Mouse (Mus musculus) adrenal gland, postnatal 14 days (tissue): Measurements from ENCODE around the gene Gm9803. TPM values are rescaled to one million over a fixed set of nuclear protein-coding genes. Genes with fewer than 3 reads are reported as not detected.
"Not testable (repeated sequence)": the region's sequence is repeated elsewhere in the genome, so short reads cannot be mapped to it uniquely, and the experiment has no call there.

ENCODE experiments used
- DNase-seq: peaks from one replicate; pipeline ENCODE4 v3.0.0; 2021; ENCODE audit warnings: mixed read lengths
- long read RNA-seq, 2 experiments: library from polyadenylated mRNA; stranded (forward); transcript quantifications; one replicate each; pipeline ENCODE4 v2.0.0; 2021
- total RNA-seq: library from RNA; stranded (reverse); gene quantifications from 2 replicates; pipeline ENCODE4 v1.2.3, GENCODE M21; 2021

Gm9803 gene
- total RNA-seq = 19.7 and 21.9 TPM in 2 replicates
- long read RNA-seq, experiment 1, partial matches to known transcripts = 0 of 3 reads
- long read RNA-seq, experiment 1, other reads (novel, unspliced or antisense) = 0 of 3 reads
- long read RNA-seq, experiment 2, transcript Gm9803-201 (1 exons, 563 nt) = major isoform, 6 of 6 reads
- long read RNA-seq, experiment 2, partial matches to known transcripts = 0 of 6 reads
- long read RNA-seq, experiment 2, other reads (novel, unspliced or antisense) = 0 of 6 reads

DNA sequence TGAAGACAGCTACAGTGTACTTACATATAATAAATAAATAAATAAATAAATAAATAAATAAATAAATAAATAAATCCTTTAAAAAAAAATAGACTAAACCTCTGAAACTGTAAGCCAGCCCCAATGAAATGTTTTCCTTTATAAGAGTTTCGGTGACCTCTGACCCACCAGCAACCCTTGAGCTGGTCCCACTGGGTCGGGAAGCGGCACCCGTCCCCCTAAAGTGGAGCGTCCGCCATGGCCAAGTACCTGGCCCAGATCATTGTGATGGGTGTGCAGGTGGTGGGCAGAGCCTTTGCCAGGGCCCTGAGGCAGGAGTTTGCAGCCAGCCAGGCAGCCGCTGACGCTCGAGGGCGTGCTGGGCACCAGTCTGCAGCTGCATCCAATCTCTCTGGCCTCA lies at the start of gene Gm9803:
Gene Gm9803 (plus strand): TSS at position 154 of the 400 bp plus-strand sequence.
- DNase-seq = not testable (repeated sequence)

DNA sequence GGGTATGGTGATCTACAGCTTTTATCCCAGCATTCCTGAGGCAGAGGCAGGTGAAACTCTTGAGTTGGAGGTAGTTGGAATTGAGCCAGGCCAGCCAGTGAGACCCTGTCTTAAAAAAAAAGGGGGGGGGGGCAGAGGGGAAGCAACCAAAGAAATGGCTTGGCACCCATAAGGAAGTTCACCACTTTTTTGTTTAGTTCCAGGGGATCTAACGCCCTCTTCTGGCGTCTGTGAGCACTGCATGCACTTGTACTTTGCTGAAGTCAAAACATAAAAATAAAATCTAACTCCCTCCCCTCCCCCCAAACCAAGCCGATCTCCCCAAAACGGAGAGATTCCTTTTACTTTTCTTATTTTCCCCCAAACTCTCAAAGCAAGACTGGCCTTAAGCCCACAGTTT lies 48.5 kb upstream of the Gm9803 start:
- DNase-seq = peak; percentile 63

DNA sequence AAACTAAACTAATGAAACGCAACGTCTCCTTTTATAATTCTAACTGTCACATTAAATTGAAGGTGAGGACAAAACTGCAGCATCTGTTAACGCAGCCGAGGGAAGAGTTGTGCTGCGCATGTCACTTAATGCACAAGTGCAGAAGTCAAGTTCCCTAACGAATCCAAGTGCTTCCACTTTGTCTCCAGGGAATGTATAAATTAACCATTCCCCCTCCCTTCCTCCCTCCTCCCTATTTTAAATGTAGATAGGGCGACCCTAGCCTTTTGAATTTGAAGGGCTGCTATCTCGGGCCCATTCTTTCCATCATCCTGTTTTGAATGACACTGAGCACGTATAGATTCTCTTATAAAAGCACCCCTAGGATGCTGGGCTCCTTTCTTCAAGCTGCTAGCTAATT lies 46.4 kb upstream of the Gm9803 start:
- no peak for DNase-seq

DNA sequence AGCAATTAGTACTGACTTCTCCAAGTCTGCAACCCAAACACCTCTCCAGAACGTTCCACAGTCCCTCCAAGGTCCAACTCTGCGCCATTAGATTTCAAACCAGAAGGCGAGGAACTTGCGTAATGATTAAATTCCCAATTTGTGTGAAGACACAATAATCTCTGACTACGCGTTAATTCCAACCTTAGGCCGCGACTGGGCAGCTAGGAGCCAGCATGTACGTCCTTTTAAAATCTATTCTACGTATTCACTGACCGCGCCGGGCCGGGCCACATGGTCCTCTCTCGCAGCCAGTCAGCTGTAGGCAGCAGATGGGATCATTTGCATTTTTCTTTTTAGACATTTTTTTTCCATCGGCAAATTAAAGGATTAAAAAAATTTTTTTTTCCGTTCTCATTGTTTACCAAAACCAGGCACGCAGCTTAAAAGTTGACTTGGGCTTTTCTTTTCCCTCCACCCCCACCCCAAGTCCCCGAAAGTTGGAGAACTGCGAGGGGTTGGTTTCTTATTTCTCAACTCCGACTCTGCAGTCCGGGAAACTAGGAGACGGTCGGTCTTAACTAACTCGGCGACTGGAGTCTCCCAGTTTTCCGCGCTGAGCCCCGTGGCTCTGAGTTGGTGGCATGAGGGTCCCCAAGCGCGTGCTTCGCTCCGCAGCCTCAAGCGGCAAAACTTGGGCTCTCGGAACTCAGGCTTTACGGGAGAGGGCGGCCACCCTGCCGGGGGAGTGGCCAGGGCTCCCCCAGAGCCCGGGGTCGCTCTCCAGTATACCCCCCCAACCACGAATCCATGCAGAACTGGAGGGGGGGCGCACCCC lies 45.8 kb upstream of the Gm9803 start:
- DNase-seq = peak; percentile 84

DNA sequence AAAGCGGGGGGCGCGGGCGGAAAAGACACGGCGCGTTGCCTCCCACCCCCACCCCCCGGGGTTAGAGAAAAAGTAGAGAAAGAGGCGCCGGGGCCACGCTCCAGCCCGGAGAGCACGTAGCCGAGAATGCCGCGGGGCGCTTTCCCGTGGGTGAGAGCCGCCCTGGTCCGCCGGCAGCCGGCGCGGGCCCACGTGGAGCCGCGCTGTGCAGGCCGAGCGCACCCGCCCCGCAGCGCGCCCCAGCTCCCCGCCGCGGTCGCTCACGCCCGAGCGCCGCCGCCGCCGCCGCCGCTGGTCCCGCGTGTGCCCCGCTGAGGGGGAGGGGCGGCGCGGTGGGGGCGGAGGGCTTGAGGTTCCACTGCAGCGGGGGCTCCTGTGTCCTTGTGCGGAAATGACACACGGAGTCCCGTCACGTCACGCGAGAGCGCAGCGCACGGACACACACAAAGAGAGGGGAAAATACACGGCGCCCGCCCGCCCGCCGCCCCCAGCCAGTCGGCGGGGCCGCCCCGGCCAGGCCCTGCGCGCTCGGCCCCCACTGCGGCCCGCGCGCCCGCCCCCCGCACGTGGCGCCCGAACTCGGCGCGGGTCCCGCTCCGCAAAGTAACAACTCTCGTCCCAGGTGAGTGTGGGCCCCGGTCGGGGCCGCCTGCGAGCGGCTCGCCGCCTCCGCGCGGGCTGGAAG lies 45.0 kb upstream of the Gm9803 start, which contains the start of gene Bend3:
Gene Bend3 (plus strand): TSS at position 81 of the 685 bp plus-strand sequence.
- DNase-seq = peak; percentile 82

DNA sequence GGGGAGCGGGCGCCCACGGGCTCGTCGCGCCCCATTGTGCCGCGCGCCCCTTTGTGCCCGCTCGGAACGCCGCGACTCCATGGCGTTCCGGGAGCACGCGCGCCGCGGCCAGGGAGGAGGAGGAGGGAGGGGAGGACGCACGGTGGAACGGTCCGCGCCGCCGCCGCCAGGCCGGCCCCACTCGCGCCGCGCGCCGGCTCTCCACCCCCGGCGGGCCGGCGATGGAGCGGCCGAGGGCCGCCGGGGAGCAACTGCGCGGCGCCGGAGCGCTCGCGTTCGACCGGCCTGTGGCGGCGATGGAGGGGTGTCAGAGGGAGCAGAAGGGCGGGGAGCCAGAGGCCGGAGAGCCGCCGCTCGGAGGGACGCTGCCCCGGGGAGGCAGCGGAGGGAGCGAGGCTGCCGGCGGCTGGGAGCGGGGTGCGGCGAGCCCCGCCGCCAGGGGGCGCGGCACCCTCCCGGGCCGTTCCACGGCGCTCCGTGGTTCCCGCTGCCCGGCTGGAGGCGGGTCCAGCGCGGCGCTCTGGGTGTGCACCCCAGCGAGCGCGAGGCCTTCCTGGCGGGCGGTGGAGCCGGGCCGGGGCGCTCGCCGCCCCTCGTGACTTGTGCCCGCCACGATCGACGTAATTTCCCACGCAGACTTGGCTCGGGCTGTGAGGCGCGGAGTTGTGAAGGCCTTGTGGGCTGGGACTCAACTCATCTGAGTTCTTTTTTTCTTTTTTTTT lies 44.3 kb upstream of the Gm9803 start:
- DNase-seq = peak; percentile 94

DNA sequence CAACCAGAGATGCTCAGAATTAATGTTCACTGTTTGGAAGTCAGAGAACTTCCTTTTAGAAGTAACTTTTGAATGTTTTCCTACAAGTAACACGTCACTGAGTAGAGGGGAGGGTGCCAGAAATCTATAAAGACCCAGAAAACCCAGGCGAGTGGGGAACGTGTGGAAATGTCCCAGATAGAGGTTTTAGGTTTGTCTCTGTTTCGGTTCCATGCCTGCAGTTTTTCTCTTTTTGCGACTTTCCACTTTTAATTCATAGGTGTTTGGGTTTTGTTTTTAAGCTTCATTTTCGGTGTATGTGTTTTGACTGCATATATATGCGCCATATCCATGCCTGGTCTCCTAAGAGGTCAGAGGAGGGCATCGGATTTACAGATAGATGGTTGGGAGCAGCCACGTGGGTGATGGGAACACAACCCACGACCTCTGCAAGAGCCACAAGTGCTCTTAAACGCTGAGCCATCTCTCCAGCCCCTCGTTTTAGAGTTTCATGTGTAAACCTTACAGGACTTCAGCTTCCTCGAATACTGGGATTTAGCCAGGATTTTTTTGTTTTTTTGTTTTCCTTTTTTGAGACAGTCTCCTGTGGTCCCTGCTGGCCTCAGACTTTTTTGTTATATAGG lies 43.5 kb upstream of the Gm9803 start:
- no peak for DNase-seq

DNA sequence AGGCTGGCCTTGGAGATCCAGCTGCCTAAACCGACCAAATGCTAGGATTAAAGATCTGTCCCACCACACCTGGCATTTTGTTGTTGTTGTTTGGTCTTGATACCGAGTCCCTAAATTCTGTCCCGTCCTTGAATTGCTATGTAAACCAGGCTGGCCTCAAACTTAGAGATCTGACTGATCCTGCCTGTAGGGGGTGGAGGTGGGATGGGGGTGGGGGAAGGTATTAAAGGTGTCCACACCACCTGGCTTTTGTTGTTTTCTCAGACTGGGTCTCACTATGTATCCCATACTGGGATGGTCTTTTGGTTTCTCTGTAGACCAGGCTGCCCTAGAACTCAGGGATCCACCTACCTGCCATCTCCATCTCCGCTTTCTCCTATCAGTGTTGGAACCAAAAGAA lies 42.7 kb upstream of the Gm9803 start:
- DNase-seq = no peak

DNA sequence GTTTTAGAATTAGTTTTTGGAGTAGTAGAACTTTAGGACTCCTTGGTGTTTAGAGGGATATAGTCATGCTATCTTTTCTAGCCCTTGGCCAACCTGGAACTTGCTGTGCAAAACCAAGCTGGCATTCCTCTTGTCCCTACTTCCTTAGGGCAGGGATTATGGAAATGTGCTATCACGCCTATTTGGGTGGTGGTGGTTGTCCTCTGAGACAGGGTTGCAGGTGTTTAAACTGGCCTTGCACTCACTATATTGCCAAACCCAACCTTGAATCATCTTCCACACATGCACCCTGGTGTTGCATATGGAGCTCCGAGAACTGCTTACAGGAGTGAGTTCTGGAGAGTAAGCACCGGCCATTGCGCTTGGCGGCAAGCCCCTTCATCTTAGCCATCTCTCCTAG lies 41.9 kb upstream of the Gm9803 start:
- no peak for DNase-seq

DNA sequence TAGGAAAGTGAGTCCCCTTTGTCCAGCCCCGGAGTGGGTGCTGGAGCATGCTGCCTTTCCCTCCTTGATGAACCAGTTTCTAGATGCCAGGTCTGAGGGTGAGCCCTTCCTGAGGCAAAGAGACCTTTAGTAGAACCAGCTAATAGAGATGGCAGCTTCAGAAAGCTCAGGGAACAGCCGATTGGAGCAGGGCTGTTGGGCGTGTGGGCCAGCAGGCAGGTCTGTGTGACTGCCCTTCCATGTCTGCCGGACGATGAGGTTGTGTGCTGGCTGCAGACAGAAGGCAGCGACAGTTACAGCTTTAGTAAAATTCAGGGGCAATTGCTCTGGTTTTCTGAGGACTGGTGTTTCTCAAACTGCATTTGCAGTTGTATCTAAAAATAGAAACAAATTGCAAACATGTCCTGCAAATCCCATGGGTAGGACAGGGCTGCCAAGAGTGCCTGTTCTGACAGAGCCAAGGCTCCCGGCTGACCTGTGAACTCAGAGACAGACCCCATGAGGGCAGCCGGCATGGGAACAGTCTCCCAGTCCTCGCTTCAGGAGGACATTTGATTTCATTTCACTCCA lies 40.4 kb upstream of the Gm9803 start:
- DNase-seq = peak; percentile 79

DNA sequence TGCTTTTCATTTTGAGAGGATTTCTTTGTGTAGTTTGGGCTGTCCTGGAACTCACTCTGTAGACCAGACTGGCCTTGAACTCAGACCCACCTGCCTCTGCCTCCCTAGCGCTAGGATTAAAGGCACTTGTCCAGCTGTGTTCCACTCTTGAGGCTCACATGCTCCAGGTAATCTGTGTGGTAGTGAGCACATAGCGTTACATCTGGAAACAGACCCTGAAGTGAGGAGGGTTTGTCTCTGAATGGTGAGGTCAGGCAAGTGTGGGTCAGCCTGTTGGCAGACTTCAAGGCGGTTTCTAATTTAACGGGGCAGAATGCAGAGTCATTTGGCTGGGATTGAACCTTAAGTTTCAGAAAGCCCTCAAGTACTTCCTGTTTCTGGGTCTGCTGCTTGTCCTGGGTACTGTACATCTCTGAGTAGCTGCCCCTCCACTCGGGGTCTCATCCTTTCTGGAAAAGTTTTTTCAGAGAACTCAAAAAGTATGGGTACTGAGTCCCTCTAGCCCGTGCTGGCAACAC lies 38.1 kb upstream of the Gm9803 start:
- DNase-seq = no peak

DNA sequence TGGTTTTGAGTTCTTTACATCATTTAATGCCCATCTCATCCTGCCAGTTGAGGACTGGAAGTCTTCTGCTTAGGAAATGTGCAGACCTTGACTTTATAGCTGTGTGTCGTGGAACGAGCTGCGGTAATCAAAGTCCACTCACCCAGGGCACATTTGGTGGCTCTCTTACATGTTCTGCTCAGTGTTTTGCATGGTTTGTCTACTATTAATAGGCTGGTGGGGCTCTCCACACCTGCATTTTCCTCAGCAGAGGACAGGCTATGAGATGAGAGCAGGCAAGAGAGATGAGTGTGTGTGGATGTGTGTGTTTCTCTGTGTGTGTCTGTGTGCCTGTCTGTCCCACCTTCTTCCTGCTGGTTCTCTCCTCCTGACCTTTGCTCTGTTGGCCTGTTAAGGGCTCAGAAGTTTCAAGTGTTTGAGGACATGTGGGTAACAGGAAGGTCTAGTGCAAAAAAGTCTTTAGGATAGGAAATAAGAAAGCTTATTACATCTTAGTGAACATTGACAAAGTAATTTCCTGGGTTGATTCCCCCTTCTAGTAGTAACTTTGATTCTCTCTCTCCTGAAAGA lies 36.4 kb upstream of the Gm9803 start:
- no peak for DNase-seq

DNA sequence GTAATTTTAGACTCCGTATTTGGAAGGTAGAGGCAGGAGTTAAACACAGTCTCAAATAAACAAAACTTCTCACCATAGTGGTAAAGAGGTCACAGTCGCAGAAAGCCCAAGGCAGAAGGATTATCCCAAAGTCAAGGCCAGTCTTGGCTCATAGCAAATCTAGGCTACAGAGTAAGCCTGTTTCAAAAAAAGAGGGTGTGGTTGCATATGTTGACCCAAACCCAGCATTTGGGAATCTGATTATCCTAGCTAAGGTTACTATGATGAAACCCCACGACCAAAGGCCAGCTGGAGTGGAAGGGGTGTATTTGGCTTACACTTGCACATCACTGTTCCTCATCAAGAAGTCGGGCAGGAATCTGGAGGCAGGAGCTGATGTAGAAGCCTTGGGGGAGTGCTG lies 35.6 kb upstream of the Gm9803 start:
- no peak for DNase-seq

DNA sequence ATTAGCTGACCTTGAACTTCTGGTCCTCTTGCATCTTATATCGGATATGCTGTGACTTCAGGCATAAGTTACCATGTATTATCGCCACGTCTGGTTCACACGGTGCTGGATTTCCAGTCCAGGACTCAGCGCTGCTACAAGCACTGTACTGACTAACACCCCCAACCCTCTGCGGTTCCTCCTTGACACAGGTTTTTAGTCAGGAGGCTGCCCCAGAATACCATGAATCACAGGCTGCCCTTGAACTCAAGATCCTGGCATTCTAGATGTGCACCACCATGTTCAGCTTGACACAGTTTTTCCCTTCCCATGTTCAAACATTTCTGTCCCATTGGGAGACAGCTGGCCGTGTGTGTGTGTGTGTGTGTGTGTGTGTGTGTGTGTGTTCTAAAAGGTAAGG lies 34.7 kb upstream of the Gm9803 start:
- peak; percentile 28 for DNase-seq

DNA sequence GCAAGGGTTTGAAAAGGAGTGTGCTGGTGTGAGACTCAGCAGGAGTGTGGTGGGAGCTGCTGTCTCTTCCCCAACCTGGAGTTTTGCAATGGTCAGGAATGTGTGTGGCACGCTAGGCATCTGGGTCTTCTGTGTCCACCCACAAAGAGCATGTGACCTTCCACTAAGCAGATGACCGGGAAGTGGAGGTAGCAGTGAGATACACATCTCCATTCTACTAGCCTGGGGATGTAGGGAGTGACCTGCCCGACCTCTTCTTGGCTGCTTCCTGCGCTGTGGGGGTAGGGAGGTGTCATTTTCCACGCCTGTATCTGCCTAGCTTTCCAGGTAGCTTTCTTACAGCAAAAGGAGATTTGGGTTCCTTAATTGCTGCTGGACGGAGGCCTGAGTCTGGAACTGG lies 34.3 kb upstream of the Gm9803 start:
- DNase-seq = peak; percentile 18

DNA sequence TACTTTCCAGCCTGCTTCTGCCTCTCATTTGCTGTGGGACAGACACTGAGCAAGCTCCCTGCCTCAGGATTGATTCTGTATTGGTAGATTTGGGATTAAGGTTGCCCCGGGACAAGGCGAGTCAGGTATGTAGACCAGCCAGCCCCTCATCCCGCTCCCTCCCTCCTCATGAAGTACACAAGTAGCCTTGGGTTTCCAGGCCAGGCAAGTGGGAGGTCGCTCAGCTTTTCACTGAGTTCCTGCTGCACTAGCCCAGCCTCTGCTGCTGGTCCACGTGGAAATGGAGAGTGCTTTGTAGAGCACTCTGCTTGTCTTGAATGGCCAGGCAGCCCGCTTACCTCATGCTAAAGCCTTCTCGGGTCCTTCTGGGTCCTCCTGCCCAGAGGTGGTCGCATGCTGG lies 33.9 kb upstream of the Gm9803 start:
- DNase-seq = no peak

DNA sequence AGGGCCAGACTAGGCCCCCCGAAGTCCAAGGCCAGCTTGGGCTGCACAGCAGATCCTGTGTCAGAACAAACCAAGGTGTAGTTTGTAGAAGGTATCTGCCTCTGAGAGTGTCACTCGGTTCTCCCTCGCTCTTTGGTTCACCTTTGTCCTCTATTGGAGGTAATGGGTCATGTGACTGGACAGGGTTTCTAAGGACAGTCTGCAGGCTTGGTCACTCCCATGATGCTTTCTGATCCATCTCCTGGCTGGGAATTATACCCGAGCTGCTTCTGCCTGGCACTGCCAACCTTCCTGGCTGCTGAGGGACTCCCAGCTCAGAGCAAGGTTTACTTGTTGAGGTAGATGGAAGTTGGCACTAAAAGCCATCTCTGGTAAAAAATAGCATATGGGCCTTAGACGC lies 33.0 kb upstream of the Gm9803 start:
- peak; percentile 40 for DNase-seq

DNA sequence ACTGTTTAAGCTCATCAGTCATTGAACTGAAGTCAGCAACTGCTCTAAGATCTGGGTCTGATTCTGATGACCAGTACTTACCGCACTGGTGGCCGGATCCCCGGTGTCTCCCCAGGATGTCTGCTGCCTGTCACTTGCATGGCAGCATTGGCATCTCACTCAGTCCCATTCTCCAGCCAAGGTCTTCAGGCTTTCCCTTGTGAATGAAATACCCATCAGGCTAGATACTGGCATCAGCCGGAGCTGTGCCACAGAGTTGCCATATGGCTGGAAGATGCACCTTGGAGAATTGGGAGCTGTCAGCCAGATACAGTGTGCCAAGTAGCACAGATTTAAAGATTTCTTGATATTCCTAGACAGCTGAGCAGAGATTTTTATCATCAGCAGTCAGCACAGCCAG lies 21.3 kb upstream of the Gm9803 start:
- no peak for DNase-seq

DNA sequence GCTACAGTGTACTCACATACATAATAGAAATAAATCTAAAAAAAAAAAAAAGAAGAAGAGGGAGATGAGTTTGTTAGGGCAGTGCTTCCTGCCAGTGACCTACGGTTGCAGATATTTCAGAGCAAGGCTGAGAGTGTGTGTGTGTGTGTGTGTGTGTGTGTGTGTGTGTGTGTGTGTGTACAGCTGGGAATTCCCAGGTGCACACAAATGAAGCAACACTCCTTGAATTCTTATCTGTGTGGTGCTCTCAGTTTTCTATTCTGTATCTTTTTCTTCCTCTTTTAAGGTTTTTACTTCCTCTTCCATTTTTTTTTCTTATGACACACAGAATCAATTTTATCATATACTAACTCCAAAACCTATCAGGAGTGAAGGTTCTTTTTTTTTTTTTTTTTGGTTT lies 19.6 kb upstream of the Gm9803 start:
- no peak for DNase-seq

DNA sequence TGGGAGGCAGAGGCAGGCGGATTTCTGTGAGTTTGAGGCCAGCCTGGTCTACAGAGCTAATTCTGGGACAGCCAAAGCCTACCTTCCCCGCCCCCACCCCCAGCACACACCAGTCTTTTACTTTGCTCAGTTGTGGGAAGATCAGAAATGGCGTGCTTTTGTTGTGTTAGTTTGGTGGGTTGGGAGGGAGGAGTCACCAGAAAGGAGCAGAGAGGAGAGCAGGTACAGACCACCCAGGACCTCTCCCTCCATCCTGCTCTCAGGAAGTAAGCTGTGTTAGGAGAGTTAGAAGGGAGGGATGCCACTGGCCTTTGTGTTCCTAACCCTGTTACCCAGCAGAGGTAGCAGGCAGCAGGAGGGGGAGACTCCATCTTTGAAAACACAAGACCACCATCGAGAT lies 16.8 kb upstream of the Gm9803 start:
- DNase-seq = no peak

DNA sequence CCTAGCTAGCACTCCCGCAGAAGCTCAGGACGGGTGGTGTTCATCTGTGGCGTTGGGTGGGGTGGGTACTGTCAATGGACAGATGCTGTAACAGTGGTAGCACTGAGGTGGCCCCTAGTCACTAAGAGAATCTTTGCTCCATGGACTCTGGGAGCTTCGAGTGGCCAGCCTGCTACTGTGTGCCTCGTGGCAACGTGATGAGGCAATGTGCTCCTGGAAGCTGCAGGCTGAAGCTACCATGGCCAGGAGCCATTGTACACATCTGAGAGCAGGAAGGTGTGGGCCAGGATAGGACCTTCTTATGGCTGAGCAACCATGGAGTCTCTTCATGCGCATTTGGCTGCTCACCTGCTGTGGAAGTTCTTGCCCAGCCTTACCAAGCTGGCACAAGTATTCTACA lies 14.7 kb upstream of the Gm9803 start:
- no peak for DNase-seq
